Mouse (Mus musculus): ENCODE measurements around the gene Slc6a6.

DNA sequence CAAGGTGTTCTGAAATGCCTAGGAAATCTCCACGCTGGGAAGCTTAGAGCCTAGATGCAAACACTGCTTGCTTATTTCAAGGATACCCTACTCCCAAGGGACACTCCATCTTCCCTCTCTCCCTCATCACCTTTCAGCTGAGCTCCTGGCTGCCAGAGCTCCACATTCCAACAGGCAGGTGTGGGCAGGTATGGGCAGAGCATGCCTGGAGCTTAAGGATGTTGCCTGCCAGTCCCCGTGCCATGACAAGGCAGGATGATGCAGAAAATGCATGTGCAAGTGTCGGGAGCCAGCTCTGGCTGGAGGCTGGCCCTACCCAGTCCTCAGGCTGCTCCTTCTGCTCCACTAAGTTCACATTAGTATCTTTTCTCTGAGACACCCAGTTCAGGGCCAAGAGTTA, 31.6 kb upstream of the Slc6a6 start:
- no peak for TF ChIP-seq CTCF (IDR thresholded peaks at IDR 0.05; ENCODE audit: low read depth)
- no peak for TF ChIP-seq EP300 (IDR thresholded peaks at IDR 0.05; ENCODE audit: low read depth)

All from heart, postnatal 0 days (tissue).